Mouse (Mus musculus) heart, adult 2 months (tissue): Measurements from ENCODE around the gene Mapk12. TPM values are rescaled to one million over a fixed set of nuclear protein-coding genes. Genes with fewer than 3 reads are reported as not detected.
A peak's percentile ranks its signal among the peaks of the same experiment; 100 is the strongest.

Experiments
- DNase-seq, 2 experiments: peaks; one replicate each; pipeline ENCODE4 v3.0.0; 2021
- H3K27ac ChIP-seq: fragments of 200-600 bp; 2 replicates; pipeline ENCODE4 v1.8.1; 2022
- H3K27me3 ChIP-seq: fragments of 200-500 bp; 2 replicates; pipeline ENCODE4 v1.6.1; 2012; ENCODE audit warnings: mild to moderate bottlenecking, low read length, inconsistent platforms, mixed read lengths; ENCODE audit not compliant: control insufficient read depth, insufficient read depth
- H3K36me3 ChIP-seq: fragments of 200-500 bp; 2 replicates; pipeline ENCODE4 v1.6.1; 2012; ENCODE audit warnings: low read length, inconsistent platforms; ENCODE audit not compliant: control insufficient read depth, insufficient read depth
- H3K4me1 ChIP-seq: fragments of 200-500 bp; 2 replicates; pipeline ENCODE4 v1.6.1; 2011; ENCODE audit warnings: low read length; ENCODE audit not compliant: control insufficient read depth, insufficient read depth
- H3K4me3 ChIP-seq: fragments of 200-600 bp; 2 replicates; pipeline ENCODE4 v1.8.1; 2022
- H3K79me2 ChIP-seq: fragments of 200-500 bp; replicated peaks from 2 replicates; pipeline ENCODE4 v1.6.1; 2012; ENCODE audit warnings: mild to moderate bottlenecking, inconsistent platforms, low read length, moderate library complexity, mixed read lengths; ENCODE audit not compliant: control insufficient read depth, insufficient read depth
- H3K9ac ChIP-seq: fragments of 200-500 bp; 2 replicates; pipeline ENCODE4 v1.6.1; 2012; ENCODE audit warnings: low read depth, mild to moderate bottlenecking, control low read depth, inconsistent platforms, low read length, mixed read lengths
- CTCF ChIP-seq: fragments of 200-600 bp; IDR thresholded peaks from 2 replicates; pipeline ENCODE4 v1.8.1; 2022; ENCODE audit warnings: antibody characterized with exemption, mild to moderate bottlenecking, moderate library complexity
- EP300 ChIP-seq: fragments of 200-500 bp; IDR thresholded peaks from 2 replicates; pipeline ENCODE4 v1.6.1; 2011; ENCODE audit warnings: low read depth, low read length, control low read depth; ENCODE audit not compliant: insufficient read depth
- POLR2A ChIP-seq: fragments of 200-500 bp; IDR thresholded peaks from 2 replicates; pipeline ENCODE4 v1.6.1; 2011; ENCODE audit warnings: mild to moderate bottlenecking, low read depth, low read length, control low read depth; ENCODE audit not compliant: insufficient read depth
- WGBS: fragments of 180-500 bp; shearing (Covaris S2); methylation state at CpG from one replicate; pipeline ENCODE4 v1.1.7; 2018; 5-methylcytosine and 5-hydroxymethylcytosine counted together
- intact Hi-C: fragments of 180-260 bp; cut with DNase I; formaldehyde crosslinking; loops from one replicate; pipeline ENCODE4 v1.15.1; 2025
- polyA plus RNA-seq: library from polyadenylated mRNA; depleted of rRNA; stranded (reverse); fragments of >200 nt; gene quantifications from 2 replicates; pipeline ENCODE4 v1.2.3, GENCODE M21; 2012
- total RNA-seq, 2 experiments: library from RNA; stranded (reverse); gene quantifications; 2 replicates each; pipeline ENCODE4 v1.2.3; 2021

Mapk12 gene
- total and polyA plus RNA-seq, 3 experiments, result 20.7 to 30.5 (median 21.1) TPM

GRCm38 (mm10) chr15:89147456-89147855 is 7.0 kb upstream of the Mapk12 start:
- Histone ChIP-seq H3K9ac (no peak overlapping the region), H3K79me2 (no peaks in the 10 kb centered on the region), H3K27me3 (no peaks in the 10 kb centered on the region), H3K27ac (no peak overlapping the region), H3K36me3 (no peaks in the 10 kb centered on the region), H3K4me1 (peaks cover 7% of the 10 kb centered on the region), H3K4me3 (no peak overlapping the region; the same call in 1 of the 2 replicates)
- no peak for DNase-seq
- intact Hi-C loops, result loop anchor here (10.0 kb wide), 1 partner anchor 227 kb away; the partner anchor contains the start of genes Odf3b, Sco2 and Tymp
- WGBS, result 31% methylated on average over 10 of the region's 10 CpGs
- TF ChIP-seq EP300 (no peak), POLR2A (no peak), CTCF (no peak)

DNA sequence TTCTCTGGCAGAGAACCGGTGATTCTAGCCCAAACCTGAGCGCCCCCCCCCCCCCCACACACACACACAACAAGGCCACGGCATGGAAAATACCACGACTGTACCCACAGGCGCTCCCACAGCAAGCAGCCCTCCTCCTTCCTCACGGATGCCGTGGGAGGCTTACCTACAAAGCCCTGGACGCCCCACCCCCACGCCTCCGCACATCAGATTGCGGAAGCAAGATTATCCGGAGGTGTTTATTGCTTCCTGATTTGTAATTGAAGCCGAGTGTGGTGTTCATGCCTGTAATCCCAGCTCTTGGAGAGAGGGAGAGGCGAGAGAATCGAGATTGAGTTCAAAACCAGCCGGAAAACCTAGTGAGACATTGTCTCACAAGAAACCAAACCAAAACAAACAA is 6.5 kb upstream of the Mapk12 start:
- H3K4me1 ChIP-seq, result peaks cover 11% of the 10 kb centered on the region
- intact Hi-C loops, result loop anchor here (10.0 kb wide), 1 partner anchor 228 kb away; the partner anchor contains the start of genes Odf3b, Sco2 and Tymp
- H3K36me3 ChIP-seq, result no peaks in the 10 kb centered on the region
- peak; percentile 47 to 62 for DNase-seq
- H3K27ac ChIP-seq, result no peak overlapping the region
- no peaks in the 10 kb centered on the region for H3K79me2 ChIP-seq
- H3K9ac ChIP-seq, result no peak overlapping the region
- H3K4me3 ChIP-seq, result no peak overlapping the region; the same call in 1 of the 2 replicates
- WGBS, result 11% methylated on average over 16 of the region's 16 CpGs
- TF ChIP-seq CTCF, result no peak
- TF ChIP-seq EP300, result no peak
- no peak for TF ChIP-seq POLR2A
- no peaks in the 10 kb centered on the region for H3K27me3 ChIP-seq

DNA sequence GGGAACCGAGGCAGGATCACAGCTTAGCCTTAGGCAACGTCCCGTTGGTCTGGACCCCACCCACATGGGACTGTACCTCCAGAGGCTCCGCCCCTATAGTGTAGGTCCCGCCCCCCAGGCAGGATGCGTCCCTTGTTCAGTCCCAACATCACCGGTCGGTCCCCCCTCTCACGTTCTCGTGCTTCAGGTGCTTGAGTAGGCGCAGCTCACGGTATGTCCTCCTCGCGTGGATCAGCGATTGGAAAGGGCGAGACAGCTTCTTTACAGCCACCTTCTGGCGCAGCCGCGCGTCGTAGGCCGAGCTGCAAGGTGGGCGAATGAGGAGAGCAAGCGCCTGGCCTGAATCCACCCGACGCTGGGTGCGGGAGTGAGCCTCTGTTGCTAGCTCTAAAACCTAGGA is 6.0 kb upstream of the Mapk12 start:
- TF ChIP-seq POLR2A, result no peak
- TF ChIP-seq CTCF, result no peak
- Histone ChIP-seq H3K36me3 (no peaks in the 10 kb centered on the region), H3K79me2 (no peaks in the 10 kb centered on the region), H3K27me3 (no peaks in the 10 kb centered on the region), H3K9ac (no peak overlapping the region), H3K27ac (no peak overlapping the region), H3K4me1 (peaks cover 12% of the 10 kb centered on the region), H3K4me3 (no peak overlapping the region)
- 14% methylated on average over 27 of the region's 27 CpGs for WGBS
- intact Hi-C loops, result loop anchor here (10.0 kb wide), 1 partner anchor 228 kb away; the partner anchor contains the start of genes Odf3b, Sco2 and Tymp
- peak; percentile 49 to 59 for DNase-seq

DNA sequence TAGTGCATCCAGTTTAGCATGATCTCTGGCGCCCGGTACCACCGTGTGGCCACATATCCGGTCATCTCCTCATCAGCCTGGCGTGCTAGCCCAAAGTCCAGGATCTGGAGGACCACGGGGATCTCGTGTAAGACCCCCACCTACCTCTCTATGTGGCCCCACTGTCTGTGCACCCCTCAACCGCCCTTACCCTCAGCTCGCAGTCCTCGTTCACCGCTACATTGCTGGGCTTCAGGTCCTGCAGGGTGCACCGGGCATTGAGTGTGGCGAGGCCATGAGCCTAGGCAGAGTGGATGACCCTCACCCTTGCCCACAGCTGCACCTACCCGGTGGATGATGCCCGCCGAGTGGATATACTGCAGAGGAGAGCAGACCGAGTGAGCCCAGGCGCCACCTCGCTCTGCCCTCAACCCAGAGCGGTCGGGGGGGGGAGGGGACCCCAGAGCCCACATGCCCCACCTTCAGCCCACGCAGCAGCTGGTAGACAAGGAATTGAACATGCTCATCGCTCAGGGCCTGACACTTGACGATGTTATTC is 5.4 kb upstream of the Mapk12 start:
- intact Hi-C loops, result loop anchor here (10.0 kb wide), 1 partner anchor 229 kb away; the partner anchor contains the start of genes Odf3b, Sco2 and Tymp
- Histone ChIP-seq H3K36me3 (no peaks in the 10 kb centered on the region), H3K79me2 (no peaks in the 10 kb centered on the region), H3K9ac (no peak overlapping the region), H3K27ac (no peak overlapping the region), H3K4me1 (peaks cover 16% of the 10 kb centered on the region), H3K4me3 (no peak overlapping the region), H3K27me3 (no peaks in the 10 kb centered on the region)
- WGBS, result 88% methylated on average over 24 of the region's 24 CpGs
- TF ChIP-seq POLR2A, result no peak
- no peak for TF ChIP-seq EP300
- no peak for TF ChIP-seq CTCF
- DNase-seq, result no peak

GRCm38 (mm10) chr15:89144965-89145364 is 4.5 kb upstream of the Mapk12 start:
- Histone ChIP-seq H3K27me3 (no peaks in the 10 kb centered on the region), H3K36me3 (no peaks in the 10 kb centered on the region), H3K4me1 (peaks cover 18% of the 10 kb centered on the region), H3K27ac (no peak overlapping the region), H3K79me2 (no peaks in the 10 kb centered on the region), H3K4me3 (no peak overlapping the region), H3K9ac (no peak overlapping the region)
- DNase-seq, result no peak
- TF ChIP-seq POLR2A (no peak), CTCF (no peak), EP300 (no peak)
- 68% methylated on average over 11 of the region's 11 CpGs for WGBS
- intact Hi-C loops, result loop anchor here (10.0 kb wide), 1 partner anchor 230 kb away; the partner anchor contains the start of genes Odf3b, Sco2 and Tymp

DNA sequence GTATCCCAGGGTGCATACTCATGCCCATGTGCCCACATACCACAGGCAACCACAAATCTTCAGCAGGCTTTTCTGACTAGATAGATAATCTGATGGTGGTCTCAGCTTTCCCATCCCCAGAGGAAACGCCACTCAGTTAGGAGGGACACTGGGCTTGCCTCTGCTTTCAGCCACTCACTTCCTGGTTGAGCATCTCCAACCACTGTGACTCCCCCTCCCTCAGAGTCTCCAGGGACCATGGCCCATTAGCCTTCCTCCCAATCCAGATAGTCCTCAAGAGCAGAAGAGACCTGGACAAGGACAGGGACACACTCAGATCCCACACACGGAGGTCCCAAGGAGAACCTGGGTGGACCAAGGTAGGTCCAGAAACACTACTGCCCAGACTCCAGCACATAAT is 2.6 kb upstream of the Mapk12 start:
- intact Hi-C loops, result loop anchor here (10.0 kb wide), 1 partner anchor 232 kb away; the partner anchor contains the start of genes Odf3b, Sco2 and Tymp
- Histone ChIP-seq H3K4me3 (no peak overlapping the region), H3K27ac (no peak overlapping the region), H3K36me3 (no peaks in the 10 kb centered on the region), H3K27me3 (no peaks in the 10 kb centered on the region), H3K79me2 (no peaks in the 10 kb centered on the region), H3K9ac (no peak overlapping the region), H3K4me1 (peaks cover 21% of the 10 kb centered on the region)
- no peak for TF ChIP-seq POLR2A
- TF ChIP-seq EP300, result no peak
- TF ChIP-seq CTCF, result no peak
- DNase-seq, result no peak
- 69% methylated on average over 2 of the region's 2 CpGs for WGBS
